Mouse (Mus musculus) kidney, adult 9 months (tissue): ENCODE measurements around the gene Cnst.
A peak's percentile ranks its signal among the peaks of the same experiment; 100 is the strongest.

ENCODE experiments used
- DNase-seq: peaks from one replicate; pipeline ENCODE4 v3.0.0; 2022

Gene Cnst

DNA sequence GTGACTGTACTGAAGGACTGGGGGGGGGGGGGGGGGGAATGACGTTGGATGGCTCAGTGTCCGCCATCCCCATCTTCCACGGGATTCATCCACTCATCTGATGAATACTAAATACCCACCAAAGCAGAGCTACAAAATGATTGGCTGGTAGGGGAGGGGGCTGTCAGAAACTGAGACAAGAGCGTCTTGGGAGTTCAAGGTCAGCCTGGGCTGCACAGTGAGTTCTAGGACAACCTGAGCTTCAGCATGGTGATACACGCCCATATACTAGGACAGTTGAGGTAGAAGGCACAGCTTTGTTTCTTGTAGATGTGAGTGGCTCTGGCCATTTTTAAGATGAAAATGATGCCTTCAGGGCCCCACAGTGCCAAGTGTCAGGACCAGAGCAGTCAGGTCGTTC is 52.2 kb downstream of the Cnst start:
- no peak for DNase-seq

- no peak for DNase-seq
These were observed 58.4 kb downstream of the Cnst start for GRCm38 (mm10) chr1:179604526-179604925.

GRCm38 (mm10) chr1:179606004-179606723 is 60.0 kb downstream of the Cnst start:
- no peak for DNase-seq

DNA sequence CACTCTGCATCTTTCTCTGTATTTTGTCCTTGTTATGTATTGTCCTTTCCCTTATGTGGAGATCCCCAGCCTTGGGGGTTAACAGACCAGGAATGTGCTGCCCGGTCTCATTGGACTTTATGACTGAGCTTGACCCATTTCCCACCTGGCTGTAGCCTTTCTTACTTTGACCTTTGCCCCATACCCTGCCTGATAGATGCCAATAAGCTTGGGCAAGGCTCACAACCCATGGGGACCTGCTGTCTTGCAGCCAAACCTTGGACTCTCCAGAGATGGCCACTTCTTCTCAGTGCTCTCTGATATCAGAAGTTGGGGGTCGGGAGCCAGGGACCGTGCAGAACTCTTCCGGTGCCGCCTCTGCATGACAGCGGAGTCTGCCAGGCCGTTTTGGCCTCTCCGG is 62.4 kb downstream of the Cnst start:
- peak; percentile 75 for DNase-seq

GRCm38 (mm10) chr1:179609724-179610505 is 63.7 kb downstream of the Cnst start:
- DNase-seq: no peak

GRCm38 (mm10) chr1:179611182-179611581 is 65.0 kb downstream of the Cnst start:
- DNase-seq: no peak

DNA sequence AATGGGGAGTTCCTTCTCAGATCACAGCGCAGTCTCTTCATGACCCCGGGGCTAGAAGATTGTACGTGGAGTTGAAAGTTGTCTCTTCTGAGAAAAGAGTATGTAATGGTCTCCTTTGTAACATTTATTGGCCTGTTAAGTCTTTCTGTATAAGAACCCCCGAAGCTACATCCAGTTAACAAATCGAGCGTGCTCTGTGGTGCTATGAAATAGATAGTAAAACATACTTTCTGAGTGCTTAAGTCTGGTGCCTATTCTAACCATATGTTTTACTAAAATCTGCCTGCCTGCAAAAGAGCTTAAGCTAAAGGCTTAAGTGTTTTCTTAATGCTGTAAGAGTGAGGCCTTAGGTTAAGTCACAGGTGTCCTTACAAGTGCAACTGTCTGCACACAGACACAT is 66.2 kb downstream of the Cnst start:
- DNase-seq: no peak

DNA sequence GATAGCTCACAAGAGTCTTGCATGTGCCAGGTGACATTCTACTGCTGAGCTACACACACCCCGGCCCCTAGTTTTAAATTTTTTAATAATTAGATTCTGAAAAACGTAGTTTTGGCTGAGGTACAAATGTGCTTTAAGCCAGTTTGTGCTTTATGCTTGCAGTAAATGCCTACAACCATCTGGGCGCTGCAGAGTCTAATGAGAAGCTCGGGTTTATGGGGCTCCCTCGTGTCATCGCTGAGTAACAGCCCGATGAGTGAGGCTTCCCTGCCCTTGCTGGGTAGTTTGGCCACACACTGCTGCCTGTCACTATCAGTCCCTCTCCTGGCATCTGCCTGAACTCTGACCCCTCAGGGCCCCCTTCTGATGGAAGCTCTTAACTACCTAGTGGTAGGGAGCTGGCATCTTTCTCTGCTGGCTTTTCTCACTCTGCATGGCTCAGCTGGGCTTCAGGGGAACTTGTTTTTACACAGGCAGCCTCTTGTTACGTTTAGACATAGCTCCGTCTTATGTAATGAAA is 66.9 kb downstream of the Cnst start:
- no peak for DNase-seq

DNA sequence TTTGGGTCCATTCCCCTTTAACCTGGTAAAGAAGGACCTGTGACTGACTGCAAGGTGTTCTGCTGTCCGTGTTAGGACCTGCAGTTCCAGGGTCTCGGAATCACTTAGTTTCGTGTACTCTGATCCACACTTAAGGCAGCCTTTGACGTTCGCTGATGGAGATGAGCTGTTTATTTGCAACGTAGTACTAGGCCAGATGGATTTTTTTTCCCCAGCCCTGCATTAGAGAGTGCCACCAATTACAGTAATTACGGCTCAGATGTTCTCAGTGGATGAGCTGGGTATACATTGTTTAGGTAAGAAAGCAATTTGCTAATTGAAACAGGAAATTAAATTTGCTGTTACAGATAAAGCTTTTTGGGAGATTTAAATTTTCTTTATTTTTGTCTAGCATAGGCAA is 71.3 kb downstream of the Cnst start:
- no peak for DNase-seq

DNA sequence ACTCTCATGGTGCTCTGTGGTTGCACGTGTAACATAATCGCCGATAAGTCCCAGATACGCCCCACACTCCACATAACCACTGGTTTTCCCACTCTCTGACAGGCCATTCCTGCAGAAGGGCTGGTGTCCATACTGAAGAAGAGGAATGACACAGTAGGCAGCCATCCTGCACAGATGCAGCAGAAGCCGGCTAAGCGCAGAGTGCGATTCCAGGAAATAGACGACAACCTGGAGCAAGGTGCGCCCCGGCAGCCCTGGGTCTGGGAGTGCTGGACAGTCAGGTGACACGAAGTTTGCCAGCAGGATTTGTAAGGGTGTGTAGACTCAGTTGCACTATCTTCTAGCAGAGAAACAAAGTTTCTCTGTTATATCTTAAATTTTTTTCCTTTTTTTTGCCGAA is 76.5 kb downstream of the Cnst start:
- no peak for DNase-seq

DNA sequence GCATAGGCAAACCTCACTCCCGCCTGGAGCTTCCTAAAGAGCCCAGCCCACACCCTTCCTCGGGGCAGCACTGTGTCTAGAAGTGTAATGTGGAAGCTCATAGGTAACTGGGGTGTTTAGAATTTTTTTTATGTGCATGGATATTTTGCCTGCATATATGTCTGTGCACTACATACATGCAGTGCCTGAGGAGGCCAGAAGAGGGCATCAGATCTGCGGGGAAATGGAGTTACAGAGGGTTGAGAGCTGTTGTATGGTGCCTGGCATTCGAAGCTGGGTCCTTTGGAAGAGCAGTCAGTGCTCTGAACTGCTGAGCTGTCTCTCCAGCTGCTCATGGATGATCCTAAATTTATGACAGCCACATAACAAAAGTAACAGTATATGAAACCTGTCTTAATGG is 77.5 kb downstream of the Cnst start:
- peak; percentile 41 for DNase-seq

GRCm38 (mm10) chr1:179624354-179624753 is 78.2 kb downstream of the Cnst start:
- DNase-seq: peak; percentile 69

- no peak for DNase-seq
These were observed 81.7 kb downstream of the Cnst start for GRCm38 (mm10) chr1:179627855-179628254.

DNA sequence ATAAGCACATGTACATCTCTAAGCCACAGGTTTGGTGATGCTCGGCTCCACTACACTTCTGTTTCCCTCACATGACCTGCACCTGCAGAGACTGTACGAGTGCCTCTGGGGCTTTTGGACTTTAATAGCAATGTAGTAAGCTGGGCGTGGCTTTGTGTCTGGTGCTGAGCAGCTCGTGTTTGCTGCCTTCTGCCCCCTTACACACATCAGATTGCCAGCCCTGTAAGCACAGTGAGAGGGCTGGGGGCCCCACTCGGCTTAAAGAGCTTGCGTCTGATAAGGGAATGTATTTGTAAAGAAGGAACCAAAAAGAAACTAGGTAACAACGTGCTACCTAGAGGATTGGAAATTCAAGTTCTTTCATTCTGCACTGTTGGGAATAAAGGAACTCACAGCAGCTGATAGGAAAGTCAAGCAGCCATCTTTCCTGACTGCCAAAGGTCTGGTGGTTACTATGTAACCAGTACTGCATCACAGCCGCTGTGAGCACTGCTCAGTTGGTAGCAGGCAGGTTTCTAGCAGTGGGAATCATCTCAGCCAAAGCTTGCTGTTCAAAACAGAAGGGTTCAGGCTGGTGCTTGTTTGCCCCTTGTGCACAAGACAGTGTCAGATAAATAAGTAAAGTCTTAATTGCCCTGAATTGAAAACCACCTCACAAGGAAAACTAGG is 82.4 kb downstream of the Cnst start:
- DNase-seq: no peak

- DNase-seq: no peak
These were observed 83.1 kb downstream of the Cnst start for GRCm38 (mm10) chr1:179629276-179629675.

DNA sequence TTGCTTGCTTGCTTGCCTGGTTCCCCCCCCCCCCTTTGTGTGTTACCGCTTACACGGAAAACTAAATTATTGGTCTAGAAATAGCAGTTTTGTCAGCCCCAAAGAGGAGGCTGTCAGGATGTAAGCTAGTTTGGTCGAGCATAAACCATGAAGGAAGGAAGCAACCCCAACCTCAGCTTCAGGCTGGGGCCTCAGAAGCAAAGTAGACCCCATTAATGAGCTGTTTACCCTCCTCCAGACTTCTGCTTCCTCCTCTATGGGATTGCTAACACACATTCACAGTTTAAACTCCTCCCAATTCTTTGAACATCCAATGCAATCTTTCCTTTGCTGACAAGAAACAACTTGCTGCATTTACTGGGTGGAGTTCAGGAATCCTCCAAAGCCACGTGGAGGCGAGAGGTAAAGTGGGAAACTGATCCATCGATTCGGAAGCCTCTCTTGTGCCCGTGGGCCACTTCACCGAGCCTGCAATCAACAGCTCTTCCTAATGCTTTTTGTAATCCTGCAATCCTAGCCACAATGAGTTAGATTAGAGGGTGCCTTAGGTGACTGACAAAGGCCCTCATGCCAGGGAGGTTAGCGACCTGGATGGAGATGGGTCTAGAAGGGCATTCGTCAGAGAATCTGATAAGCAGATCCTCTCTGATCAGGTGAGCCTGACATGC is 86.7 kb downstream of the Cnst start:
- DNase-seq: no peak

DNA sequence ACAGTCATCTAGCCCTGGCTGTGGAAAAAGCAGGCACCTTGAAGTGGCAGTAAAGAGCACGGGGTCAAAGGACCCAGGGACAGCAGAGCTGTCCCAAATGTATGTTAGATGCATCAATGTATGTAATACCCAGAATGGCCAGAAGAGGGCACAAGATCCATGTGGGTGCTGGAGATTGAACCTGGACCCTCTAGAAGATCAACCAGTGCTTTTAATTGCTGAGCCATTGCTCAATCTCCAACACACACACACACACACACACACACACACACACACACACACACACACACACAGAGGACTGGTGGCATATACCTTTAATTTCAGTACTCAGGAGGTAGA is 87.2 kb downstream of the Cnst start:
- peak; percentile 48 for DNase-seq

GRCm38 (mm10) chr1:179634159-179634558 is 88.0 kb downstream of the Cnst start:
- DNase-seq: no peak

DNA sequence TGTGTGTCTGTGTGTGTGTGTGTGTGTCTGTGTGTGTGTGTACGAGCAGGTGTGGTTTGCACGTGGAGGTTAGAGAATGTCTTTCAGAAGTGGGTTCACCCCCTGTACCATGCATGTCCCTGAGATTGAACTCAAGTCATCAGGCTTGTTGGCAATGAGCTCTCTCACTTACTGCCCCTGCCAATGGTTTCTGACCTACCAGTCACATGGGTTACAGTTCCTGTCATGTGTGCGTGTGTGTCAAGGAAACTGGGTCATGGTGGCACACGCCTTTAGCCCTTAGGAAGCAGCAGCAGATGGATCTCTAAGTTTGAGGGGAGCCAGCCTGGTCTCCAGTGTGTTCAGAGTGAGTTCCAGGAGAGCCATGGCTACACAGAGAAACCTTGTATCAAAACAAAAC is 96.6 kb downstream of the Cnst start:
- no peak for DNase-seq

- DNase-seq: peak; percentile 65
These were observed 98.0 kb downstream of the Cnst start for GRCm38 (mm10) chr1:179644151-179644550.

DNA sequence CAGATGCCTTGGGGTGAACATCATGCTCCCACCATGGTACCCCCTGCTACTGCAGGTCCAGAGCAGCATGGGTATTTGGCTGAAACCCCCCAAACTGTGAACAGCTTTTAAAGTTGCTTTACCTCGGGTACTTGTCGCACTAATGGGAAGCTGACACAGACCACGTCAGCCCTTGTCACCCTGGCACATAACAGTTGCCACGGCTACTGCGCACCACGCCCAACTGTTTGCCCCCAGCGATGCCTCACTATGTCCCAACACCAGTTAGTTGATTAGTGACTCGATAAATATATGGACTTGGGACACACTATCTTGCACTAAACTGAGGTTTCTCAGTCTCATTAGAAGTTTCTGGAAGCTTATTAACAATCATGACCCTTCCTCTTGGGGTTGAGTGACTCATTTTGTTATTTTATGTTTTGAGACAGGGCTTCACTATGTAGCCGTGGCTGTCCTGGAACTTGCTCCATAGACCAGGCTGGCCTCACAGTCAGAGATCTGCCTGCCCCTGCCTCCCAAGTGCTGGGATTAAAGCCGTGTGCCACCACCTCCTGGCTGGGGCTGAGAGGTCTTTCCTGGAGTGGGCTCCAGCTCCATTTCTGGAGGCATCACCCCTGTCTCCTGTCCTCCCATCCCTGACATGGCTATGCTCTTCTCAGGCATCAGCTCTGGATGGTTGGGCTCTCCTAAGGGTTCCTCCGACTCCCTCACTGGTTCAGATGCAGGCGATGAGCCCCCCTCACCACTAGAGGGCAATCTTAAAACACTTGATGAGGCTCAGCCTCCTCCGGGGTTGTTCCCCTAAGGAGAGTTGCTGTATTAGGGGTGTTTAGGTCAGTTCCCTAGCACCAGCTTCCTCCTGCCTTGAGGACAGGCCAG is 99.2 kb downstream of the Cnst start:
- DNase-seq: peak; percentile 84

GRCm38 (mm10) chr1:179645980-179646268 is 99.8 kb downstream of the Cnst start:
- DNase-seq: no peak
